Mouse (Mus musculus) liver, embryonic 14.5 days (tissue): ENCODE measurements around the gene Spr. TPM values are rescaled to one million over a fixed set of nuclear protein-coding genes. Genes with fewer than 3 reads are reported as not detected.

Source experiments
- ATAC-seq: fragments of 200-750 bp; cut with Nextera tagmentation; 2 replicates; pipeline ENCODE4 v1.8.0; 2017; ENCODE audit warnings: moderate number of reproducible peaks, mild to moderate bottlenecking, moderate library complexity; ENCODE audit not compliant: insufficient read depth
- DNase-seq, 3 experiments: peaks; one replicate each; pipeline ENCODE4 v3.0.0-alpha.2; 2012 to 2013; ENCODE audit warnings: low read depth in 3 of 3, low spot score in 3 of 3
- H3K27ac ChIP-seq: fragments of 300-500 bp; sonication (generic); 2 replicates; pipeline ENCODE4 v1.5.1; 2014; ENCODE audit warnings: moderate library complexity, mild to moderate bottlenecking, control low read depth, inconsistent platforms
- H3K27me3 ChIP-seq: fragments of 300-500 bp; sonication (generic); 2 replicates; pipeline ENCODE4 v1.6.1; 2014; ENCODE audit warnings: mild to moderate bottlenecking, low read length, moderate library complexity; ENCODE audit not compliant: control insufficient read depth, insufficient read depth
- H3K36me3 ChIP-seq: fragments of 300-500 bp; sonication (generic); replicated peaks from 2 replicates; pipeline ENCODE4 v1.6.1; 2014; ENCODE audit warnings: low read depth; ENCODE audit not compliant: control insufficient read depth, insufficient read depth
- H3K4me1 ChIP-seq, 2 experiments: fragments of 200-500 bp in 1 of 2; fragments of 300-500 bp in 1 of 2; sonication (generic) in 1 of 2; replicated peaks; 2 replicates each; pipeline ENCODE4 v1.6.1; 2012 to 2014; ENCODE audit warnings: antibody characterized with exemption in 1 of 2, inconsistent platforms in 1 of 2, low read length in 1 of 2; ENCODE audit not compliant: control insufficient read depth in 2 of 2, insufficient read depth in 2 of 2
- H3K4me2 ChIP-seq: fragments of 300-500 bp; sonication (generic); 2 replicates; pipeline ENCODE4 v1.6.1; 2014; ENCODE audit warnings: low read depth, mild to moderate bottlenecking, control low read depth, moderate library complexity
- H3K4me3 ChIP-seq, 2 experiments: fragments of 200-500 bp in 1 of 2; fragments of 300-500 bp in 1 of 2; sonication (generic) in 1 of 2; 2 replicates each; pipeline ENCODE4 v1.5.1; 2012 to 2014; ENCODE audit warnings: low read depth in 2 of 2, low read length in 2 of 2, mild to moderate bottlenecking in 2 of 2, control low read depth in 1 of 2, inconsistent platforms in 1 of 2, moderate library complexity in 1 of 2; ENCODE audit not compliant: insufficient read depth in 1 of 2
- H3K9ac ChIP-seq: fragments of 300-500 bp; sonication (generic); replicated peaks from 2 replicates; pipeline ENCODE4 v1.6.1; 2014; ENCODE audit warnings: mild to moderate bottlenecking, control low read depth, moderate library complexity
- H3K9me3 ChIP-seq: fragments of 300-500 bp; sonication (generic); 2 replicates; pipeline ENCODE4 v1.6.1; 2016; ENCODE audit warnings: low read length, mixed read lengths; ENCODE audit not compliant: control insufficient read depth
- CTCF ChIP-seq: IDR thresholded peaks from 2 replicates; pipeline ENCODE4 v1.5.1; 2016; ENCODE audit warnings: antibody characterized with exemption, low read depth, control low read depth
- EP300 ChIP-seq: IDR thresholded peaks from 2 replicates; pipeline ENCODE4 v1.6.1; 2016; ENCODE audit warnings: antibody characterized with exemption, low read depth
- WGBS: fragments of 180-500 bp; shearing (Covaris S2); extraction: QIAGEN DNeasy Blood & Tissue Kit; methylation state at CpG from one replicate; pipeline ENCODE4 v1.1.7; 2014; ENCODE audit not compliant: insufficient replicate concordance; 5-methylcytosine and 5-hydroxymethylcytosine counted together
- polyA plus RNA-seq, 2 experiments: library from polyadenylated mRNA; depleted of rRNA in 1 of 2; stranded (reverse) in 1 of 2; unstranded in 1 of 2; fragments of >200 nt; fragmentation: Nextera tagmentation in 1 of 2; extraction: Ambion mirVana in 1 of 2; gene quantifications; 2 replicates each; pipeline versions ENCODE4 v1.2.1 to v1.2.3; 2012 to 2014

Spr gene
- polyA plus RNA-seq, 2 experiments = 7.9 to 32.9 TPM

DNA sequence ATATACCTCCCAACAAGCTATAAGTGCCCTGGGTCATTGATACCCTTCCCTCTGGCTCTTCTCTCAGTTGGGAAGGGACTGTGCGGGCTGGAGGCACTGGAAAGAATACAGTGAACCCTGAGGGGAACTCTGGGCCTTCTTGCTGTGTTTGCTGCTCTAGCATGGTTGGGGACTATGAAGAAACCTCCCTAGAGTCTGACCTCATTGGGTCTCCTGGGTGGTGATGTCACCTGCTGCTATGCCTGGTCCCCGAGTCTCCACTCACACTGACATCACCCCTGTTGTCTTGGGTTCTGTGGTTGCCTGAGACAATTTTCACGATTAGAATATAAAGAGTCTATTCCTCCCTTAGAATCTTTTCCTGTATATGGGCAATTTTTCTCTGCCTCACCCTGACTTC is 50.9 kb downstream of the Spr start:
- no peak overlapping the region for H3K9ac ChIP-seq
- WGBS = 33% methylated on average over 3 of the region's 3 CpGs

More for the DNA sequence above, 50.9 kb downstream of the Spr start:
- no peak for DNase-seq
- no peaks in the 10 kb centered on the region for H3K9me3 ChIP-seq
- no peak overlapping the region for H3K27ac ChIP-seq
- no peak overlapping the region for H3K4me3 ChIP-seq
- TF ChIP-seq CTCF (no peak), EP300 (no peak)
- no peaks in the 10 kb centered on the region for H3K27me3 ChIP-seq
- ATAC-seq = no peak
- no peak overlapping the region for H3K4me2 ChIP-seq
- no peaks in the 10 kb centered on the region for H3K36me3 ChIP-seq
- no peaks in the 10 kb centered on the region for H3K4me1 ChIP-seq

Other genes starting within 250 kb of the Spr start
- 0.73 and 1.0 TPM in 2 replicates for gene Exoc6b, start 68.3 kb downstream of the Spr start, polyA plus RNA-seq (2012; rRNA removed)
- gene Exoc6b, start 68.3 kb downstream of the Spr start, polyA plus RNA-seq (2014; fragmentation: Nextera tagmentation; extraction: Ambion mirVana) = 2.9 and 3.1 TPM in 2 replicates
- gene Emx1, start 49.7 kb upstream of the Spr start, polyA plus RNA-seq (2012; rRNA removed) = 0.03 and 0.12 TPM in 2 replicates
- gene Emx1, start 49.7 kb upstream of the Spr start, polyA plus RNA-seq (2014; fragmentation: Nextera tagmentation; extraction: Ambion mirVana) = not detected in 2 replicates
- 0.69 and 0.77 TPM in 2 replicates for gene Sfxn5, start 195.7 kb upstream of the Spr start, polyA plus RNA-seq (2012; rRNA removed)
- 0.49 and 1.2 TPM in 2 replicates for gene Sfxn5, start 195.7 kb upstream of the Spr start, polyA plus RNA-seq (2014; fragmentation: Nextera tagmentation; extraction: Ambion mirVana)
- 0.29 and 0.40 TPM in 2 replicates for gene Rab11fip5, start 236.9 kb upstream of the Spr start, polyA plus RNA-seq (2012; rRNA removed)
- gene Rab11fip5, start 236.9 kb upstream of the Spr start, polyA plus RNA-seq (2014; fragmentation: Nextera tagmentation; extraction: Ambion mirVana) = 0.33 and 0.61 TPM in 2 replicates